Mouse (Mus musculus) layer of hippocampus, adult 18-20 months (tissue): ENCODE data around the gene Gpr176. TPM values are rescaled to one million over a fixed set of nuclear protein-coding genes. Genes with fewer than 3 reads are reported as not detected.
A peak's percentile ranks its signal among the peaks of the same experiment; 100 is the strongest.

Experiments used
- DNase-seq, 2 experiments: peaks; one replicate each; pipeline ENCODE4 v3.0.0; 2022; ENCODE audit warnings: low spot score in 2 of 2
- total RNA-seq, 2 experiments: library from RNA; stranded (reverse); gene quantifications; 2 replicates each; pipeline ENCODE4 v1.2.3; 2021

The Gpr176 gene
- total RNA-seq, 2 experiments from 2014 or later: 10.8 to 12.0 TPM

DNA sequence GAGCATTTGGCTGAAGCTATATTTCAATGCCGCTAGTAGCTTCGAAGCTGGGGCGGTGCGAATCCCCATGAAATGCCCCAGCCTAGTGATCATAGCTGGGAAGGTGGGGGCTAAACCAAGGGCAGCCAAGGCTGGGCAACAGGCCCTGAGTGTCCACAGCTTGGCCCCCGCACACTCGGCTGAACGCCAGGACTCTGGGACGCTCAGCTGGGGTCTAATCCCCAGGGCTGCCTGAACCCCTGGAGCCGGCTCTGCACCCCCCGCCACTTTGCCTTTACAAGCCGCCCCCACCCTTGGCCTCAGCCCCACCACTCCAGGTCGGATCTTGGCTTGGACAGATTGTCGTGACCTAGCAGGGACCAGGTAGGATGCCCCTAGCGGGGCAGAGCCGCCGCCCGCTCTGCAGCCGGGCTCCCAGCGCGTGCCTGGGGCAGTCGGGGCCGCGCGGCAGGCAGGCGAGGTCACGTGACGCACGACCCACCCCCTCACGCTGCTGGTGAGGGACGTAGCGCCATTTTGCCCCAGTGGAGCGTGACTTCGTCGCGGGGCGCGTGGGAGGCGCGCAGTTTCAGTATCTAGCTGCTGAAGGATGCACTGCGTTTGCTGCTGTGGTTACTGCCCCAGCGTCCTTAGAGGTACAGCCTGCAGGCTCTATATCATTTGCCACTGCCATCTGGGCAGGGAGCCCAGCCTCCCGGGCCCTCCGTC is 507 bp upstream of the Gpr176 start:
- peak; percentile 86 to 95 for DNase-seq

DNA sequence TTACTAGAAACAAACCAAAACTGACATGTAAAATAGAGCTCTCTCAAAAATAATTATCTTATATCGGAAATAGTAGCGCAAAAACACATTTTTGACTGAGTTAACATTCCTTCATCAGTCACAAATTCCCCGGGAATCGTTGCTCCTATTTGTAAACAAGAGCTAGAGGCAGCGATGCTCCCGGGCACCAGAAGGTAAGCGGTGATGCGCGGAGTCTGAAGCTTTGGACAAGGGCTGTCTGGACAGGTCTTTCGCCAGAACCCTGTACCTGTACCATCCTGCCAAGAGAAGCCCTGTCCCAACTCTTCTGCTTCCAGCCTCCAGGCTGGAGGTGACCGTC is 688 bp downstream of the Gpr176 start:
- no peak for DNase-seq

DNA sequence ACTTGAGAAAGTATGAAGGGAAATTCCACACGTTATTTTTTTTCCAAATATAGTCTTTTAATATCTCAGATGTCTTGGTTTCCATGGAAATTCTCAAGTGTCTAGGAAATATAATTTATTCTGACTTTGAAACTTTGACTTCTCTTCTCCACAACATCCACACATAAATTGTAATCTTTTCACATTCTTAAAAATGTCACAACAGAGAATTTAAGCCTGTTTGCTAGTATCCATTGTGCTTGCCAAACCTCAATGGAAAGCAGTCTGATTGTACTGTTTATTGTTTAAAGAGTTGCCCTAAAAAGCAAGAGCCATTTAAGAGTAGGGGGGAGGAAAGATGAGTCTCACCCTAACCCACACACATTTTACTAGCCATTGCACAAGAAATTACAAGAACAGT is 1.4 kb downstream of the Gpr176 start:
- DNase-seq: no peak

DNA sequence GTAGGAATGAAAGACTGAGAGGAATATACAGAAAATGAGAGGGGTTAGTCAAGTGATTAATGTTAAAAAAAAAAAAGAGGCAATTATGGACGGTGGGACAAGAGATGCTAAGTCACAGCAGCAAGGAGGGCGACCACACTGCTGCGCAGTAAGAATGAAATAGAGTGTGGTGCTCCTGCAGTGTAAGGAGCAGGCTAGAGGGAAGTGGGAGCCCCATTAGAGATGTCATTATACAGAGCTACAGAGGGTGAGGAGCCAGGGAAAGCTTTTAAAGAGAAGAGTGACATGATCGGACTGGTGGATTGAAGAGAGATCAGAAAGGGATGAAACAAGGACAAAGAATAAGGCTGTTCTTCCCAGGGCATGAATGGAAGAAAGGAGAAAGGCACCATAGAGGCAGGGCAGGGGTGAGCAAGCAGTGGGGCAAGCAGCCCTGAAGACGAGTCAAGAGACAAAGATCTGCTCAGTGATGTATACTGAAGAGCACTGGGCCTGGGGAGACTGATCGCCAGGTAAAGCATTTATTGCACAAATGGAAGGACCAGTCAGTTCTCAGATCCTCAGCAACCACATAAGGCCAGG is 18.0 kb downstream of the Gpr176 start:
- DNase-seq: no peak

DNA sequence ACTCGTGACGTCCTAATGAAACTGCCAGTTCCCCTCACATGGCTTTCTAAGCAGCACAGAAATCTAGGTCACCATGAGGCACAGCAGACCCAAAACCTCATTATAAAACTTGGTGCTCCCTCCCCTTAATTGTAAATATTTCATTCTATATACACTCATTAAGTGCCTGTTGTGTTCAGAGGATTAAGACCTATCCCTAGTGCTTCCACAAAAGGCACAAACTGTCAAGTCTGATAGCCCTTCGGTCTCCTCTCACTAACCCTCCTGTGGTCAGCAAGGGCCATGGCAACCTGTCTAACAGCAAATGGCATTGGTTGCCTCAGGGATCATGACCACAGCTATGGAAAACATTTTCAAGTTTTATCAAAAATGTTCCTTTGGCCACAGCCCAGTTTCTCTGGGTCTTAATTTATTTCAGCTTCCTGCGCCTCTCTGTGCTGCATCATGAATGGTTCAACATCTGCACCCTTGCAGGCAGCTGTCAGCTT is 19.3 kb downstream of the Gpr176 start:
- no peak for DNase-seq

DNA sequence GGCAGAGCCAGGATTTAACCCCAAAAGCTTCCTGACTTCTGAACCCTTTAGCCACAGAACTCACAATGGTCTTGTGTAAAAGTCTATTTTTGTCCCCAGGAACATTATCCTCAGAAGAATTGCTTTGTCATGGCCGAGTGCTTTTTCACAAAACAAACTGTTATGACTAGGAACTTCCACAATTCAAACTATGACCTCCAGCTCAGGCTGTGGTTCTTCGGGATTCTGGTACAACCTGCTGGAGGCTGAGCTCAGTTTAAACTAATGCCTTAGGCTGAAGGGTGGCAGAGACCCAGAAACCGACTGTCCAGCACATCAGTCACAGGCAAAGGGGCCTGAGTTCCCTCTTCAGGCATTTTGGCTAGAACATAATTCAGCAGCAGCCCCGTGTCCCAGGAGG is 19.7 kb downstream of the Gpr176 start:
- no peak for DNase-seq

DNA sequence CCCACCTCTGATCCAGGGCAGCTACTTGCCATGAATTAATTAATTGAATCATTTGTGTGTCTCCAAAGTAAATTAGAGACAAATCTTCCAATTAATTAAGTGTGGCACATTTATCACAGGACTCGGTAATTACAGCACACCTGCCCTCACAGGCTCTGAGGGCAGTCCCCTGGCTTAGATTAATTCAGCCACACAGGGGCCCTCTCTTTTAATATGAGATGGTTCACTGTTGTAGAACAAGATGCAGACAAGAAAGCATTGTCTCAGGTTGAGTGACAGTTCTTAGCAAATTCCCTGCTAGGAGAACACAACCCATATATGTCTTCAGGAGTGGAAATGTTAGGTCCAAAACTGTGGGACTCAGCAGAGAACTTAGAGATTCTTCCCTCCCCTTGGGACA is 27.7 kb downstream of the Gpr176 start:
- DNase-seq: no peak

DNA sequence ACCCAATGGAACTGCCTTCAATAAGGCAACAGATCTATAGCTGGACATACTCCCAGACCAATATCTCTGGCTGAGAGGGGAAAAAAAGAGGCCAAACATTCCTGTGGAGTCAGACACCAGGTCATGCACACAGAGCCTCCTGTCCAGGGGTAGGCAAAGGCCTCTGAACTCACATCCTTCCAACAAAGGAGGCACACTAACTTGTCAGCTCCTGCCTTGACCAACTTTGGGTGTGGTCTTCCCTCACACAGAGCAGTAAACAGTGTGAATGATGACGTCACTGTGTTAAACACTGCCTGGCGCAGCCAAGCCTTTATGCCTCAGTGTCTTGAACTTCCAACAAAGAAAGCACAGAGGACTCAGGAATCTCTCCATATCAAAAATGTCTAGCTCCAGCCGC is 29.3 kb downstream of the Gpr176 start:
- no peak for DNase-seq

DNA sequence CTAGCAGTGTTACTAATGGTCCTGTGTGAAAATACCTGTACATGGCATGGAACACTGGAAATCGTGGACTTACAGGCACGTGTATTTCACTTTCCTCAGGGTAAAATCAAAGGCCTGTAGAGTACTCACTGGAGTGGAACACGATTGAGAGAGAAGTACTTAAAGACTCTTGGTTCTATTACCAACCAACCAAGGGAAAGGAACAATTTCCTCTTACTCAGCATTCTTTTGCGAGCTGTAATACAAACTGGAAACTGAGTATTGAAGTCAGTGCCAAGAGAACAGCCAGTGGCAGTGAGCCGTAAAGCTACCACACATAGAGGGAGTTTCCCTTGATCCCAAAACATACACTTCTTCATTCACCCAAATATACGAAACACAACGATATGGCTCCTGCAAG is 31.9 kb downstream of the Gpr176 start:
- DNase-seq: no peak

DNA sequence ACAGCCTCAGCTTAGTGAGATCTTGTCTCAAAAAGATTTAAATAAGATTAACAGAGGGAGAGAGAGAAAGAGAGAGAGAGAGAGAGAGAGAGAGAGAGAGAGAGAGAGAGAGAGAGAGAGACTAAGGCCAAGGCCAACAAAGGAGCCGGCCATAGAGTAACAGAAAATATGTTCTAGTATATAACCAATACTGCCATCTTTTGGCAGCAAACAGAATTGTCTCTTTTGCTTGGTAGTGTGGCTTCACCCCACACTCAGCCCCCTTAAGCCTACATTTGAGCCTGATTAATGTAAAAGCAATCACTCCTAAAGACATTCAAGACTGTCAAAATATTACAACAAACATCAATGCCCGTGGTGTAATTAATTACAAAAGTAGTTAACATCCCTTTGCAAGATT is 37.1 kb downstream of the Gpr176 start:
- DNase-seq: no peak

DNA sequence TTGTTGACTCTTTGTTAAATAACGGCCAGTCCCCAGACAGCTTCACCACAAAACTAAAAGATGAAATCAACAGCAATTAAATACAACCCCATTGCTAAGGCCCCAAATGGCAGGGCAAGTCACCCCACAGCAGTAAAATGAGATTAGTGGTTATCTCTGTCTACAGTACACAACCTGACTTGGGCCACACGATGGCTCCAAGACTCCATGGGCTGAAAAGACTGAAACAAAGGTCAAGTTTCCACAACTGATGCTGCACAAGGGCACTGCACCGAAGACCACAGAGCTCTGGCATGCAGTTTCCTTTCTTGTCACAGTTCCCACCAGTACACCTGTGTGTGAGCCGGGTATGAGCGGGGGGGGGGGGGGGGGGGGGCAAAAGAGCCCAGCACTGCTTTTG is 50.6 kb downstream of the Gpr176 start:
- DNase-seq: no peak

DNA sequence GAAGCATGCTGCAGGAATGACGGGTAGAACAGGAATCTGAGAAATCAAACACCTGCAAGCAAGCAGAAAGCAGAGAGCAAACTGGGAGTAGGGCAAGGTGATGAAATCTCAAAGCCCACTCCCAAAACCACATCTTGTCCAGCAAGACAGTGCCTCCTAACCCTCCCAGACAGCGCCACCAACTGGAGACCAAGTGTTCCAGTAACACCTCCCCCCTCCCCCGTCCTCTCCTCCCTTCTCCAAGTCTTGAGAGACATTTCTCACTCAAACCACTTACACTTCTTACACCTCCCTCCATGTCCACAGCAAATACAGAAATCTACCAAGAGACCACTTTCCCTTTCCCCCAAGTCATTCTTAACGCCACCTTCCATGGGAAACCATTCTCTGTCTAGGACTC is 51.4 kb downstream of the Gpr176 start:
- no peak for DNase-seq

DNA sequence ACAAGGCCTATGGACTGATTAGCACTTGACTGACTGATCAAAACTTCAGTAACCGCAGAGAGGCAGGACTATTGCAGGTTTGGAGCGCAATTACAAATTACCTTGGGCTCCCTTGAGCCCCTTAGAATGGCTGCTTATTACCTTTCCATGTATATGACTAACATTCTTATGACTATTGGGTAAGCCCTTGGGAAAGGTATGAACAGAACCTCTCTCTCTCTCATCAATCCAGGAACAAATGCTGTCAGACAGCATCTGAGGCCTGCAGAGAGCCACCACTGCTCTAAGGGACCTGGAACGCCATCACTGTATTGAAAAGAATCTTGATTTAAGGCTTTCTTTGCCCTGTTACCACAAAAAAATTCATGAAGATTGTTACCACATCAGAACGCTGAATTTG is 52.1 kb downstream of the Gpr176 start:
- DNase-seq: no peak

DNA sequence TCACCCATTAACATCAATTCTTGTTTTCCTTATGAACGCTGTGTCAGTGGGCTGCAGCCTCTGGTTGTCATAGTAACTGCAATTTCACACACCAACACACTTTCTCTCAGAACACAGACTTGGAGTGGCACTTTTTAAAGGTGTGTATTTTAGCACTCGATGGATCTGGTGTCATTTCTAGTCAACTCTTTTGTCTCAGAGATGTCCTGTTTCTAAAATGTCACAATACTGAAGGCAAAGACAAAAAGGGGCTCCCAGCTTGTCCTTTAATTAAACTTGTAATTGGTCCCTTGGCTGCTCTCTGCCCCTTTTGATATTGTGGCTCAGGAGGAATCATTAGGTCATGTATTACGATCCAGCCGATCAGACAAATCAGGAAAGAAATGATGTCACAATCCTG is 52.7 kb downstream of the Gpr176 start:
- DNase-seq: peak in 1 of 2 experiments; percentile 35

DNA sequence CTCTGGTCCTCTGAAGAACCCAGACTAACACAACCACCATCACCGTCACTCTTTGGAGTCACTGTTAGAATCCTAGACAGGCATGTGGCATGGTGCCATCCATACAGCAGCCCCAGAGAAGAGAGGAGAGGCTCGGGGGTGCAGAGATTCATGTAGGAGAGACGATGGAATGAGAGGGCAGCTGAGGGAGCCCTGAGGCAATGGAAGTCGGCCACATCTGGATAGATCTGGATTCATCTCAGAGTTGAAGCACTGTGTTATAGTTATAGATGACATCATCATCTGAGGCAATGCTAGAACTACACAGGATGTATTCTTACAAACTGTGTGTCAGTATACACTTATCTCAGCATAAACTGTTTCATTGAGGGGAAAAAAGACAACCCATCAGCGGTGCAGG is 54.0 kb downstream of the Gpr176 start:
- DNase-seq: no peak

DNA sequence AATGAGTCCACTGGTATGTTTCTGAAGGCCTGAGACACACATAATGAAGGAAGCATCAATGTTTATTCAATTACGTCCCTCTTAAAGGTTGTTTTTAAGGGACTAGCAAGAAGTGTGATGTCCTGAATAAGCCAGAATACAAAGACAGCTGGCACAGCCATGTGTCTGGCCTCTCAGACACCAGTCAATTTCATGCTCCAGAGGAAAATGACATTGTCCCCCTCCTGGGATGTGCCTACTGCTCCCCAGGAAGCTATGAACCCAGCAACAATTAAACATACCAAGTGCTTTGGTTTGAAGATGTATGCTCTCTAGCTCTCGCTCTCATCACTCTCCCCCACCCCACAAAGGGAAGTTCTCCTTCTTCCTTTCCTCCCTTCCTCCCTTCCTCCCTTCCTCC is 56.3 kb downstream of the Gpr176 start:
- DNase-seq: no peak

DNA sequence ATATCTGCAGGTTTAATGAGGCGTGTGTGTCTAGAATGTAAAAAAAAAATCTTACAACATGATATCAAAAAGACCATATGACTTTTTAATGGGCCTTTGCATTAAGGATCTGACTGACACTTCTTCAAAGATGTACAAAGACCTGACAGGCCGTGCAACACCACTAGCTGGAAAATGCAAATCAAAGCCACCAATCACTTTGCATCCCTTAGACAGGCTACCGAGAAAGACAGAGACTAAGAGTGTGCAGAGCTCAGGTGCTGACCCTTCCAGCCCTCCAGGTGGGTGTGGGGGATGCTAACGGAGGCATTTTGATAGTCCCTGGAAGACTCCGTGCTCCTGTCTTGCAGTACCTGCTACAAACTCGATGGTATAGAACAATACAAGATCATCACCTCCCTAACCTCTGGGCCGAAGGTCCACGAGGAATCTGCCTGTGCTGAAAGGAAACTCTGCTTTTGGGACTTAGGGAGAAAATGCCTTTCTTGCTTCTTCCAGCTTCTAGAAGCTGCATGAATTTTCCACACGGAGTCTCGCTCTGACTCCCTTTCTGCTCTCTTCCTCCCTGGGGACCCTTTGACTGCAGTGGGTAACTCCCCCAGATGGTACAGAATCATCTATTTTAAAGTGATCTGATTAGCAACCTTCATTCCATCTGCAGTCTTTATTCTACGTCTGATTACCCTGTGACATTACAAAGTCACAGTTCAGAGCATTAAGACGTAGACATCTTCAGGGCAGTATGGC is 57.4 kb downstream of the Gpr176 start:
- no peak for DNase-seq

DNA sequence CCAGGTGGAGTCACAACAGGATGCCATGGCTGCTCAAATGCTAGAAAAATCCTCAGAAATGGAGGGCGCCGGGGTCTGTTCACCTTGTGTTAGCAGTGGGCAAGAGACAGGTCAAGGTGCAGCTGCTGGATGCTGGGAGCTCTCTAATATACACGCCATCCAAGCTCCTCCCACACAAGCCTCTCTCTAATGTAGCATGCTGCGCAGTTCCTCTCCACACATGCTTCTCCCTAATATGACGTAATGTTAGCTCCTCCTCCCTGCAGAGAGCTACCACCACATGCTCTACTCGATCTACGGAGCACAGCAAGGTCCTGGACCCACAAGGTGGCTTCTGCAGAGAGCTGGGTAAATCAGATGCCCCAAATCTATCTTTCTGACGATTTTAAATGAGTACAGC is 65.7 kb downstream of the Gpr176 start:
- DNase-seq: peak; percentile 46 to 59

DNA sequence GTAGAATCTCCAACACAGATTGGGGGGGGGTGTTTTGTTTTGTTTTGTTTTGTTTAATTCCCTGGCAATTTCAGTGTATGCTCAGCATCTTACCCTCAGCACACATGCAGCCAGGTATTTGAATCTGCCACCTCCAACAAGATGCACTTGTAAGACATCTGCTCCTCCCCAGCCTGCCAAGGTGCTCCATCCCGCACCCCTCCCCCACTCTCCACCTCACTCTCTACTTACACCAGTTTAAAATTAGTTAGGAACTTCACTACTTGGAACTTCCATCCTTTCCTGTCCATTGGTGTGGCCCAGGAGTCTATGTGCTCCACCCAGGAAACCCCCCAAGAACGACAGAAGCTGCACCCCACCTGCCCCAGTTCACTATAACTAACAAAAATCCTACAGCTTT is 66.3 kb downstream of the Gpr176 start:
- no peak for DNase-seq

DNA sequence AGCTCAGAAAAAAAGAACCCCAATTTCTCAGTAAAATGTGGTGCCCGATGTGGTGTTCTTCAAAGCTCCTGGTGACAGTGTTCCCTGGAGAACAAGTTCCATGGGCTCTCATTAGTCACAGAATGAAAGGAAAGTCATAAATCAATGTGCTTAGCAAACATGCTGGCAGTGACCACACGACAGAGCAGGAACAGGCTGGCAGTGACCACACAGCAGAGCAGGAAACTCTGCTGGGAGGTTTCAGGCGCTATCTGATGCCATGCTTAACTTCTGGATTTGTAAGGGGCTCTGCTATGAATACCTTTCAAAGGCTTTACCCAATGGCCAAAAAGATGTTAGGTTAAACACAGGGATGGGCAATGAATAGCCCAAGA is 66.7 kb downstream of the Gpr176 start:
- DNase-seq: no peak

DNA sequence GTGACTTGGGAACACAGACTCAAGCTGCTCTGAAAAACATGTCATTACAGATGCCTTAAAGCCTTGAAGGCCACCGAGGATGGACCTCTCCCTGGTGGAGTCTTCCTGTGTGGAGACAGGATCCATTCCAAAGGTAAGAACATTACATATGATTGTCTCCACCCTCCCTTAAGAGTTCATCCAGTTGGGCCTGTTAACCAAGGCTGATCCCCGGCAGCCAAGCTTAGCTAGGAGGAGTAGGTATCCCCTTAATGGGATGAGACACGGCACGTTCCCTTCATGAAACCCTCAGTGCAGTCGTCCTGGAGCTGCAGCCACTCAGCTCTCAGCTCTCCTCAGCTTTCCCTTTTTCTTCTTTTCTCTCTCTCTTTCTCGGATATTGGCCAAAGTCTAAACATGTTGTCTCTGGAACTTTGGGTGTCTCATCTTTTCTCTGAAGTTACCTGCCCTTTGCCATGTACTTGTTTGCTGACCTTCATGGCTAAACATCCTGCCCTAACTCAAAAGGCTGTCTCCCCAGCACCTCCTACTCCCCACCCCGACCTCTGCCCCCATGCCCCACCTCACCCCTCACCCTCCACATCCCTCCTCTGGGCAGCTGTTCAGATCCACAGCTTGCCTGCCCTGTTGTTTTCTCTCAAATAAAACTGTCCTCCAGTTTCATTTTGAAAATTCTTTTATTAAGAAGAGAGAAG is 67.2 kb downstream of the Gpr176 start:
- no peak for DNase-seq

DNA sequence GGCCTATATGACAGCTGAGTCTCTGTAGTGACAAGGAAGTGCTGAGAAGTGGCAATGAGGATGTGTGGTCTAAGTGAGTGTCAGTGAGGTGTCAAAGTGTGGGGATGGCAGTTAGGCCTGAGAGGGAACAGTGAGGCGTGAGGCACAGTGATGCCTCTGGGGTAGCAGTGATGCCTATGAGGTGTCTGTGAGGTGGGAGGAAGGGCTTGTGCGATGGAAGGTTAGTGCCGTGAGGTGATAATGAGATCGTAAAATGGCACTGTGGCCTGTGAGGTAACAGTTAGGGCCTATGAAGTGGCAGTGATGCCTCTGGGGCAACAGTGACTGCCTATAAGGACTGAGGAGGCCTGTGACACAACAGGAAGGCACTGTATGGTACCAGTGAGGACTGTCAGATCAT is 69.8 kb downstream of the Gpr176 start:
- DNase-seq: no peak
